ENCODE assay signal across 11 mouse cellular contexts in genomic region chr6:29697548-29697947, GRCm38 (mm10). TPM values are rescaled to one million over a fixed set of nuclear protein-coding genes. Genes with fewer than 3 reads are reported as not detected.
DNase-seq lines count a peak whose midpoint lies in the region; ATAC-seq and TF ChIP-seq lines count a peak whose summit lies in the region.
"Had no signal": no experiment of that assay in that cellular context is flagged by ENCODE, and none has a peak within 500 bp of the region (broad histone marks: within the 10 kb centered on the region; RNA-seq: fewer than 3 reads in every experiment).

No protein-coding gene starts in this region.

- 48% methylated on average over 3 of the region's 3 CpGs for whole genome bisulfite sequencing in lung, embryonic 14.5 days
- 35% methylated on average over 3 of the region's 3 CpGs for WGBS in liver, postnatal 0 days (ENCODE audit: insufficient replicate concordance)

- H3K4me1 ChIP-seq in lung, embryonic 14.5 days (ENCODE audit: insufficient read depth) = no peaks in the 10 kb centered on the region
- peaks cover 77% of the 10 kb centered on the region for H3K4me1 ChIP-seq in erythroblast, embryonic 14.5 days (ENCODE audit: control insufficient read depth)
- peaks cover 41% of the 10 kb centered on the region for H3K4me1 ChIP-seq in liver, postnatal 0 days (ENCODE audit: insufficient read depth)

- peak; percentile 29; the same call in 1 of the 2 replicates for ATAC-seq in lung, embryonic 14.5 days (ENCODE audit: insufficient read depth)
- peak; percentile 72 for ATAC-seq in liver, postnatal 0 days

- no peak overlapping the region for H3K9ac ChIP-seq in lung, embryonic 14.5 days
- peak overlapping the region; percentile 99 for H3K9ac ChIP-seq in liver, postnatal 0 days (replicated peaks)

- peak; percentile 98 for TF ChIP-seq EP300 in liver, postnatal 0 days (IDR thresholded peaks at IDR 0.05; ENCODE audit: low read depth)

- no peak overlapping the region for H3K4me2 ChIP-seq in lung, embryonic 14.5 days
- peak overlapping the region; percentile 93 for H3K4me2 ChIP-seq in liver, postnatal 0 days (ENCODE audit: low read depth, low read length)

- 0 out of 2 replicates have a peak overlapping the region, but pooled peaks have one; percentile 36 for H3K27ac ChIP-seq in lung, embryonic 14.5 days (ENCODE audit: low read depth)
- H3K27ac ChIP-seq in liver, postnatal 0 days (ENCODE audit: low read depth) = peak overlapping the region; percentile 95

- peaks cover 26% of the 10 kb centered on the region for H3K27me3 ChIP-seq in lung, embryonic 14.5 days (ENCODE audit: insufficient read depth, low read length)
- H3K27me3 ChIP-seq in erythroblast, embryonic 14.5 days (ENCODE audit: control insufficient read depth) = peaks cover 10% of the 10 kb centered on the region
- H3K27me3 ChIP-seq in liver, postnatal 0 days (ENCODE audit: insufficient read depth, low read length) = 0 out of 2 replicates have a peak, but pooled peaks cover 7% of the 10 kb centered on the region

- no peak for TF ChIP-seq CTCF in lung, embryonic 14.5 days (IDR thresholded peaks at IDR 0.05; ENCODE audit: low read depth)
- peak; percentile 65 for TF ChIP-seq CTCF in liver, postnatal 0 days (IDR thresholded peaks at IDR 0.05; ENCODE audit: low read depth)

- H3K9me3 ChIP-seq in lung, embryonic 14.5 days (ENCODE audit: low read depth, low read length) = no peaks in the 10 kb centered on the region
- H3K9me3 ChIP-seq in erythroblast, embryonic 14.5 days (ENCODE audit: control insufficient read depth, low read length) = no peaks in the 10 kb centered on the region
- H3K9me3 ChIP-seq in liver, postnatal 0 days (ENCODE audit: low read length) = no peaks in the 10 kb centered on the region

- no peak for DNase-seq in lung, embryonic 14.5 days
- no peak for DNase-seq in lung, postnatal 14 days
- peak; percentile 76 for DNase-seq in liver, postnatal 0 days
- no peak for DNase-seq in gastrocnemius, postnatal 25 days
- DNase-seq in cerebellum, postnatal 10 days = no peak
- DNase-seq in thymus, postnatal 25 days = no peak
- DNase-seq: adrenal gland, adult 2 months; kidney, adult 11 months; midbrain, embryonic 14.5 days; thymus, adult 2 months had no signal

- H3K36me3 ChIP-seq in lung, embryonic 14.5 days (ENCODE audit: insufficient read depth) = no peaks in the 10 kb centered on the region
- H3K36me3 ChIP-seq in erythroblast, embryonic 14.5 days (ENCODE audit: control insufficient read depth) = peaks cover 77% of the 10 kb centered on the region
- H3K36me3 ChIP-seq in liver, postnatal 0 days (replicated peaks; ENCODE audit: insufficient read depth, low read length) = peaks cover 13% of the 10 kb centered on the region; the same call in 1 of the 2 replicates

- no peak overlapping the region for H3K4me3 ChIP-seq in lung, embryonic 14.5 days (ENCODE audit: low read depth, low read length)
- H3K4me3 ChIP-seq in erythroblast, embryonic 14.5 days (replicated peaks) = peak overlapping the region; percentile 79
- peak overlapping the region; percentile 95 for H3K4me3 ChIP-seq in liver, postnatal 0 days (ENCODE audit: low read depth, low read length)

RNA-seq across cellular contexts. Expression of gene Tspan33, which starts 3.5 kb away (rescaled TPM):
- polyA plus RNA-seq in lung, embryonic 14.5 days (2014; fragmentation: Nextera tagmentation; extraction: Ambion mirVana) = 2.0 and 2.1 TPM in 2 replicates
- polyA plus RNA-seq in erythroblast, embryonic 14.5 days (2012) = 91.5 and 99.6 TPM in 2 replicates
- polyA plus RNA-seq in liver, postnatal 0 days (2015; fragmentation: Nextera tagmentation; extraction: Ambion mirVana) = 84.8 and 87.5 TPM in 2 replicates
- total RNA-seq in gastrocnemius, postnatal 25 days (2021) = 1 to 10 TPM; 2.8 to 3.1 TPM

RNA-seq across cellular contexts. Expression of gene Smo, which starts 37.8 kb away (rescaled TPM):
- polyA plus RNA-seq in lung, embryonic 14.5 days (2014; fragmentation: Nextera tagmentation; extraction: Ambion mirVana) = 60.9 and 69.1 TPM in 2 replicates
- polyA plus RNA-seq in erythroblast, embryonic 14.5 days (2012) = 0.30 and 0.42 TPM in 2 replicates
- 2.2 and 2.5 TPM in 2 replicates for polyA plus RNA-seq in liver, postnatal 0 days (2015; fragmentation: Nextera tagmentation; extraction: Ambion mirVana)
- 1 to 10 TPM; 5.5 to 5.9 TPM for total RNA-seq in gastrocnemius, postnatal 25 days (2021)

Comparison
In these comparisons a context has a peak if more than half of its experiments do, and no peak if none do; other contexts are left out.
1. RNA of gene Tspan33, which starts 3.5 kb away (polyA plus RNA-seq): 91.5 to 99.6 TPM in erythroblast, embryonic 14.5 days and 84.8 to 87.5 TPM in liver, postnatal 0 days; 2.0 to 2.1 TPM in lung, embryonic 14.5 days; every median in the first group is over 10 times any median in the second.
2. RNA of gene Smo, which starts 37.8 kb away (polyA plus RNA-seq): 60.9 to 69.1 TPM in lung, embryonic 14.5 days; 2.2 to 2.5 TPM in liver, postnatal 0 days and 0.30 to 0.42 TPM in erythroblast, embryonic 14.5 days; every median in the first group is over 10 times any median in the second.